Mouse (Mus musculus) ovary, adult 18-20 months (tissue): ENCODE measurements around the gene Olfr1416.
A peak's percentile ranks its signal among the peaks of the same experiment; 100 is the strongest.
"Not testable (repeated sequence)": the region's sequence is repeated elsewhere in the genome, so short reads cannot be mapped to it uniquely, and the experiment has no call there.

ENCODE experiments used
- DNase-seq: peaks from one replicate; pipeline ENCODE4 v3.0.0; 2022; ENCODE audit warnings: low spot score, mixed read lengths

The Olfr1416 gene

GRCm38 (mm10) chr1:92485013-92485412 is at the start of gene Olfr1416:
Olfr1416 (minus strand) TSS chr1:92485113.
- DNase-seq = no peak

DNA sequence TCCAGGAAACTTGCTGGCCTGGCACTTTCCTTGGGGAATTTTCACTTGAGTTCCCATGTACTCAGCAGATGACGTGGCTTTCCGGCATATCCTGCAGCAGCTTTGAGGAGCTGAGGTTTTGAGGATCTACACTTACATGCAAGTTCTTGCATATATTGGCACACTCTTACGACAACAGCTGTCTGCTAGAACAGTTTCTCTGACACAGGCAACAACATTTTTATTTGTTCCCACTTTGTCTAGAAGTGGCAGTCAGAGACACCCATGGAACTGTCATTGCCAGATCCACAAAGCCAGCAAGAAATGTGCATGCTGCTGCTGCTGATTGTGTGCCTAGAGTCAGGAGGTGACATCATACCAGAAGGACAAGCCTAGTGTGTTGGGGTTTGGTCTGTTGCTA is 38.9 kb upstream of the Olfr1416 start:
- no peak for DNase-seq

GRCm38 (mm10) chr1:92521376-92521775 is 36.5 kb upstream of the Olfr1416 start:
- no peak for DNase-seq

GRCm38 (mm10) chr1:92519046-92519445 is 34.1 kb upstream of the Olfr1416 start:
- no peak for DNase-seq

GRCm38 (mm10) chr1:92518561-92518960 is 33.6 kb upstream of the Olfr1416 start, which contains the start of gene Olfr1414:
Olfr1414 (minus strand) TSS chr1:92518661.
- no peak for DNase-seq

GRCm38 (mm10) chr1:92515390-92515789 is 30.5 kb upstream of the Olfr1416 start:
- no peak for DNase-seq

DNA sequence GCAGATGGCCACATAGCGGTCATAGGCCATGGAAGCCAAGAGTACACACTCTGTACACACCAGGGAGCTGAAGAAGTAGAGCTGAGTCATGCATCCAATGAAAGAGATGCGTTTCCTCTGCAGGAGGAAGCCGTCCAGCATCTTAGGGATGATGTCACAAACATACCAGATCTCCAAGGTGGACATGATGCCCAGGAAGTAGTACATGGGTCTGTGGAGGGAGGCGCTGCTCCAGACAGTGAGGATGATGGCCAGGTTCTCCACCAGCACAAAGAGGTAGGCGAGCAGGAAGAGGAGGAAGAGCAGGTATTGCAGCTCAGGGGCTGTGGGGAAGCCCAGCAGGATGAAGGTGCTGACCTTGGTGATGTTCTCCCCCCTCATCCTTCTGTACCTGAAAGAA is 26.7 kb upstream of the Olfr1416 start:
- DNase-seq = not testable (repeated sequence)

- DNase-seq = no peak
Observed at GRCm38 (mm10) chr1:92496001-92496400, 11.1 kb upstream of the Olfr1416 start, which contains the start of gene Olfr1415. Olfr1415 (minus strand) TSS chr1:92496101.

GRCm38 (mm10) chr1:92474066-92474578 is 10.8 kb downstream of the Olfr1416 start:
- DNase-seq = no peak

- DNase-seq = peak; percentile 84
Observed at GRCm38 (mm10) chr1:92473165-92474041, 11.5 kb downstream of the Olfr1416 start, which contains the start of gene Ndufa10. Ndufa10 (minus strand) TSS chr1:92473860.

- DNase-seq = no peak
Observed at GRCm38 (mm10) chr1:92468891-92469290, 16.0 kb downstream of the Olfr1416 start.

- no peak for DNase-seq
Observed at GRCm38 (mm10) chr1:92458416-92458815, 26.5 kb downstream of the Olfr1416 start.

GRCm38 (mm10) chr1:92457758-92458157 is 27.2 kb downstream of the Olfr1416 start:
- no peak for DNase-seq

DNA sequence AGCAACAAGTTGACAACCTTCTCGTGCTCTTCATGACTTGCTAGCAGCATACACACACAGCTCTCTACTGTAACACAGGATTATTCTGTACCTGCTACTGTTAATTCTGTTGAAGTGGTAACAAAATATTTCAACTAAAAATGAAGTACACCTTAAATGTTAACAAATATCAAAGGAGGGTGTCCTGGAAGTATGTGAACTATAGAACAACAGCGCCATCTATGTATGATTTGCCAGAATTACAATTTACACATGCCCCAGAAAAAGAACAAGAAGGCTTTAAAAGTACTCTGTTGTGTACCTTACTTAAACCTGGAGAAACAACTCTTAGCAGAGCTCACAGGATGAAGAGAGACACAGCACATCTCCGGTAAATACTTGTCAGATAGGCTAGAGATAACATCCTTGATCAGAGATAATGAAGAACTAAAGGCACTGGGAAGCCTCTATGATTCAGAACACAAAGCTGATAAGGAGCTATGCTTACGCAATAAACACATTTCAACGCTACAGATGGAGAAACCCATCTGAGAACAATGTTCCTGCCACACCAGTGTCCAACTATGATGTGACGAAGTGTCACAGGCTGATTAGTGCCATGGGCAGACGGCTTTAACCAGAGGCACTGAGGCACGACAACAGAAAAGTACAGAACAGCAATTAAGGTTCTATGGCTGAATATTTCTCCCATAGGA is 31.0 kb downstream of the Olfr1416 start:
- DNase-seq = no peak

DNA sequence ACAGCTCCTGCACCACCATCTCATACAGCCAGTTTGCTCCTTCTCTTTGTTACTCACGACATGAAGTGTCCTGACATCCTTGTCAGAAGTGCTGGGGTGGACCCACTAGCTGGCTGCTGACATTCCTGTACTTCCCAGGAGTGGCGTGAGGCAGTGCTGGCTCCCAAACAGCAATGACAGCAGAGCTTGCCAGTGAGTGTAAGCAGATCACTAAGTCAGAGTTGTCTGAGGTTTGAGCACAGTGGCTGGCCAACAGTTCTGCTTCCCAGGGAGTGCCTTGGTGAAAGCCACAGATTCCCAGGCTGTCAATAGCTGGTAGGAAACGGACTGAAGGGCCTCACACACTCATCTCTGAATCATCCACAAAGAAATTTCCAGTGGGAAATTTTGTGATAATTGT is 36.6 kb downstream of the Olfr1416 start:
- DNase-seq = no peak

- peak; percentile 35 for DNase-seq
Observed at GRCm38 (mm10) chr1:92441453-92442063, 43.4 kb downstream of the Olfr1416 start.

- DNase-seq = no peak
Observed at GRCm38 (mm10) chr1:92440066-92440750, 44.7 kb downstream of the Olfr1416 start.

DNA sequence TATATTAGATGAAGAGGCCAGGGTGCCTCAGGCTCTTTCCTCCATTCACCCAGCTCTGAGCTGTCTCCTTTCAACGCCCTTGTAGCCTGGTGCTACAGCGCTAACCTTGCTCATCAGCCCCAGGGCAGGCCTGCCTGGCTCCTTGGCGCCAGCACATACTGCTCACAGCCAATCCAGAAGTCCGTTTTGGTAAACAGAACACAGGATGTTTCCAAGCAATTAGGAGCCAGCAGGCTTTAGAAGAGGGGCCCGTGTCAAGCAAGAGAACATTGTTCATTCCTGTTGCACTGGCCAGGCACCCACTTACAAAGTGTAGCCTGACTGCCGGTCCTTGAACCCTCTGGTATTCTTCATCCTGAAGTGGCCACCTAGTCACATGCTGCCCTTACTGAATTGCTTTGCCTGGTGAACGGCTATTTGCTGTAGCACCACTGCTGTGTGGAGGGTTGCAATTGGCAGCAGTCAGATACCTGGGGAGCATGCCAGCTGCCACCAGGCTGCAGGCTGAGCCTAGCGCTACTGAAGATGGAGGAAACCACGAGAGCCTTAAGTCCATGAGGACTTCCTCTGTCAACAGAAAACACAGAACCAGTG is 47.1 kb downstream of the Olfr1416 start:
- DNase-seq = no peak

- no peak for DNase-seq
Observed at GRCm38 (mm10) chr1:92436831-92437321, 48.0 kb downstream of the Olfr1416 start.

DNA sequence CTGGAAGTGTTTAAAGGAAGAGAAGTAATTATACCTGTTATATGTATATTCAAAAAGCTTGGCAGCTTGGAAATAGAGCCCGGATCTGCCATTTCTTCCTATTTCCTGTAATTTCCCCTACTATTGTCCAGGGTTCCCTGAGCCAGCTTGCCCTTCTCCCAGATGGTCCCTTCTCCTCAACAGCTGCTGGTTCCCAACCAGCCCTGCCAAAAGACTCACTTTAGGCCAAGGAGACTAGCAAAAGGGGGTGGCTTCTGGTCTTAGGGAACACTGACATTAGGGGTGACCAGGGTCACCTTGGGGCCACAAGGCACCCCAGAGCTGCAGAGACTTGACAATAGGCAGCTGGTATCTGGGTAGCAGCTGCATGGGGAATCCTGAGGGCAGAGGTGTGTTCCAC is 49.9 kb downstream of the Olfr1416 start:
- DNase-seq = no peak

DNA sequence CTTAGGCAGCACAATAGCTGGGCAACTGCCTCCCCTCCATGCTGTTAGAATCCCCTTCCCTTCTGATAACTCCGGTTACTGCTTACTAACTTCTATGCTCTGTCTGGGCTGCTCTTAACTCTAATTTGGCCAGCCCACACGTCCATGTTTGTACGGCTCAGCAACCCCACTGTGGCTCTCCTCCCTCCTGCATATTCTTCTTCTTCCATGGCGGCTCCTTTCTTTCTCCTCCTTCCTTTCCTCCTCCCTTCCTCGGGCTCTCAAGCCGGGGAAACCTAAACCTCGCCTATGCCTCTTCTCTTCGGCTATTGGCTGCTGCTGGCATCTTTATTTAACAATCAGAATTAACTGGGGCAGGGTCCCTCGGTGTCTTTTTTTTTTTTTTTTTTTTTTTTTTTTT is 52.1 kb downstream of the Olfr1416 start:
- no peak for DNase-seq
